Mouse (Mus musculus) hindbrain, embryonic 15.5 days (tissue): ENCODE measurements around the gene Flvcr2. TPM values are rescaled to one million over a fixed set of nuclear protein-coding genes. Genes with fewer than 3 reads are reported as not detected.

Experiments used
- ATAC-seq: fragments of 200-750 bp; cut with Nextera tagmentation; 2 replicates; pipeline ENCODE4 v1.8.0; 2017; ENCODE audit warnings: low read depth, moderate number of reproducible peaks, moderate TSS enrichment; ENCODE audit not compliant: low FRiP score
- H3K27ac ChIP-seq: fragments of 300-500 bp; sonication (generic); replicated peaks from 2 replicates; pipeline ENCODE4 v1.5.1; 2015; ENCODE audit warnings: mild to moderate bottlenecking, inconsistent platforms
- H3K27me3 ChIP-seq: fragments of 300-500 bp; sonication (generic); 2 replicates; pipeline ENCODE4 v1.6.1; 2015; ENCODE audit warnings: control low read depth, inconsistent platforms
- H3K36me3 ChIP-seq: fragments of 300-500 bp; sonication (generic); 2 replicates; pipeline ENCODE4 v1.6.1; 2015; ENCODE audit warnings: control low read depth, inconsistent platforms
- H3K4me1 ChIP-seq: fragments of 300-500 bp; sonication (generic); replicated peaks from 2 replicates; pipeline ENCODE4 v1.6.1; 2015; ENCODE audit warnings: control low read depth, inconsistent platforms
- H3K4me2 ChIP-seq: fragments of 300-500 bp; sonication (generic); 2 replicates; pipeline ENCODE4 v1.6.1; 2015; ENCODE audit warnings: moderate library complexity, mild to moderate bottlenecking, inconsistent platforms
- H3K4me3 ChIP-seq: fragments of 300-500 bp; sonication (generic); 2 replicates; pipeline ENCODE4 v1.5.1; 2015; ENCODE audit warnings: mild to moderate bottlenecking, inconsistent platforms
- H3K9ac ChIP-seq: fragments of 300-500 bp; sonication (generic); 2 replicates; pipeline ENCODE4 v1.6.1; 2015; ENCODE audit warnings: inconsistent platforms
- H3K9me3 ChIP-seq: fragments of 300-500 bp; sonication (generic); 2 replicates; pipeline ENCODE4 v1.6.1; 2016; ENCODE audit warnings: control low read depth, inconsistent platforms
- WGBS: fragments of 180-500 bp; shearing (Covaris S2); methylation state at CpG from one replicate; pipeline ENCODE4 v1.1.7; 2015; 5-methylcytosine and 5-hydroxymethylcytosine counted together
- polyA plus RNA-seq: library from polyadenylated mRNA; unstranded; fragments of >200 nt; fragmentation: Nextera tagmentation; extraction: Ambion mirVana; gene quantifications from 2 replicates; pipeline ENCODE4 v1.2.1, GENCODE M21; 2015

The Flvcr2 gene
- polyA plus RNA-seq, 1 experiment from 2014 or later = 5.4 TPM

DNA sequence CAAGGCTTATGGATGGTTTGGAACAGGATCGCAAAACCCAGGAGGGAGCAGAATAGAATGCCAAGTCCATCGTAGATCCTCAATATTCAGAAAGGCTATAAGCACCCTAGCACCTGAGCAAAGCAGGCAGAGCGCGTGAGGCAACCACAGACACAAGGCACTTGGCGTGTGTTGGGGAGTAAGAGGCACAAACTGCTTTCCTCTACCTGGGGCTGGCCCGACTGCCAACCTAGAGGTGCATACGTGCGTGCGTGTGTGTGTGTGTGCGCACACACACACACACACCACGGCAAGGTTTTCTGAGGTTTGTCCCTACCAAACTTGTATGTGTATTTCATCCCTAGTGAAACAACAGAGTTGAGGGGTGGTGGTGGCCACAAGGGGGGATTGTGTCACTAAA, 38.9 kb upstream of the Flvcr2 start:
- Histone ChIP-seq H3K4me3 (no peak overlapping the region), H3K9ac (no peak overlapping the region), H3K4me2 (no peak overlapping the region), H3K27me3 (peaks cover 17% of the 10 kb centered on the region; the same call in 1 of the 2 replicates), H3K27ac (no peak overlapping the region), H3K36me3 (no peaks in the 10 kb centered on the region), H3K9me3 (no peaks in the 10 kb centered on the region), H3K4me1 (peaks cover 12% of the 10 kb centered on the region)
- ATAC-seq = no peak
- WGBS = 95% methylated on average over 11 of the region's 11 CpGs

DNA sequence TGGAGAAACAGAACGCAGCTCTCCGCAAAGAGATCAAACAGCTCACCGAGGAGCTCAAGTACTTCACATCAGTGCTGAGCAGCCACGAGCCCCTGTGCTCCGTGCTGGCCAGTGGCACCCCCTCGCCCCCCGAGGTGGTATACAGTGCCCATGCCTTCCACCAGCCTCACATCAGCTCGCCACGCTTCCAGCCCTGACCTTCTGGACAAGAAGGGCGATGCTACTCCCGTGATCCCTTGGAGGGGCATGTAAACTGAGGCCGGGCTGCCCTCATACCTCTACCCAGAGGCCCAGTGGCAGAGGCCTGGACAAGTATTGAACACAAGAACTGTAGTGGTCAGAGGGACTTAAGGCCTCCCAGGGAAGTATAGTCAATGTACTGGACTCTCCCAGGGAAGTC, 37.8 kb upstream of the Flvcr2 start:
- Histone ChIP-seq H3K4me3 (no peak overlapping the region), H3K9ac (no peak overlapping the region), H3K9me3 (no peaks in the 10 kb centered on the region), H3K4me1 (peaks cover 12% of the 10 kb centered on the region), H3K4me2 (no peak overlapping the region), H3K27me3 (peaks cover 17% of the 10 kb centered on the region; the same call in 1 of the 2 replicates), H3K27ac (no peak overlapping the region), H3K36me3 (no peaks in the 10 kb centered on the region)
- 85% methylated on average over 12 of the region's 12 CpGs for WGBS
- ATAC-seq = no peak

DNA sequence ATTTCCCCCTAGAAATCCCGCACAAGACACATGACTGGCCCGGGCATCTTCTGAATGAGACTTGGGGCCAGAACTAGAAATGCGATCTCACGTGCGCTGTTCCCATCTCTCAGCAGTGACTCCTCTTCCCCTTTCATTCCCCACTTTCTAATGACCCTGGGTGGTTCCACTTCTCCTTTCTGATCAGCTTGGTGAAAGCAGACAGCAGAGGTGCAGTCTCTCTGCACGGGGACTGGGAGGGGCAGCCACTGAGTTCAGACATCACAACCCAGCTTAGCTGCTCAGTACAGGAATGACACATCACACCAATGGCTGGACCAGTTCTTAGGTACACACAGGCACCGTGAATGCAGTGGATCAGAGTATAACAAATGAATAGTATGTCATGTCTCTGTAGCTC, 35.6 kb upstream of the Flvcr2 start:
- Histone ChIP-seq H3K9me3 (no peaks in the 10 kb centered on the region), H3K27me3 (peaks cover 4% of the 10 kb centered on the region; the same call in 1 of the 2 replicates), H3K4me2 (no peak overlapping the region), H3K36me3 (no peaks in the 10 kb centered on the region), H3K4me3 (no peak overlapping the region), H3K4me1 (peaks cover 4% of the 10 kb centered on the region), H3K27ac (no peak overlapping the region), H3K9ac (no peak overlapping the region)
- ATAC-seq = no peak
- WGBS = 86% methylated on average over 7 of the region's 7 CpGs

DNA sequence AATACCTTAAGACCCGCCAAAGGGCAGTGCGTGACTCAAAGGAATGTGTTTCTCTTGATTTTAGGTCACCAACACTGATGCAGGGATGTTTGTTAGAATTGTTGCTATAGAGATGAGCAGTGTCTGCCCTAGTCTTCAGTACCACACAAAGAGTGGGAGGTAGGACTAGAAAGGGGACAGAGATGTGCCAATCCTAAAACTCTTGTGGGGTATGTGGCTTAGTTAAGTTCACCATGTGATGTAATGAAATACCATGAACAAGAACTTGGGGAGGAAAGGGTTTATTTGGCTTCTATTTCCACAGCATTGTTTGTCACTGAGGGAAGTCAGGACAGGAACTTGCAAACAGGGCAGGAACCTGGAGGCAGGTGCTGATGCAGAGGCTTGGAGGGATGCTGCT, 33.8 kb upstream of the Flvcr2 start:
- Histone ChIP-seq H3K9me3 (no peaks in the 10 kb centered on the region), H3K4me2 (no peak overlapping the region), H3K27ac (no peak overlapping the region), H3K27me3 (no peaks in the 10 kb centered on the region), H3K4me1 (no peaks in the 10 kb centered on the region), H3K36me3 (no peaks in the 10 kb centered on the region), H3K4me3 (no peak overlapping the region), H3K9ac (no peak overlapping the region)
- ATAC-seq = no peak
- WGBS = 85% methylated on average over 2 of the region's 2 CpGs

DNA sequence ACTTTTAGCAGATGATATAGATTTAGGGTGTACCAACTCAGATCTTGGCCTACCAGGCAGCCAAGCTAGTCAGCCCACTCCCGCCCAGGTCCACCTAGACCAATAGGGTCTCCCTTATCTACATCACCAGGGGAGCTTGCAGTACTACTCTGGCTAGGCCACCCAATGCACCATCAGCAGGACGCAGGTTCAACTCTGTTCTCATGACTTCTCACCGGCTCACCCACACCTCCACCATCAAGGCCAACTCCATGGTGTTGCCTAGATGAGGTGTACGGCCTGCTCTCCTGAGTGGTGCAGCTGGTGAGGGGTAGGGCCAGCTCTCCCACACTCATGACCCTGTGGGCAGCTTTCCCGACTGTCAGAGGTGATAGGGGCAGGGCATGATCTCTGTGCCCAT, 32.2 kb upstream of the Flvcr2 start:
- H3K27me3 ChIP-seq = no peaks in the 10 kb centered on the region
- no peaks in the 10 kb centered on the region for H3K36me3 ChIP-seq
- no peaks in the 10 kb centered on the region for H3K9me3 ChIP-seq
- no peak overlapping the region for H3K9ac ChIP-seq
- ATAC-seq = no peak
- no peaks in the 10 kb centered on the region for H3K4me1 ChIP-seq
- no peak overlapping the region for H3K4me2 ChIP-seq
- 95% methylated on average over 5 of the region's 5 CpGs for WGBS
- H3K4me3 ChIP-seq = no peak overlapping the region
- no peak overlapping the region for H3K27ac ChIP-seq

DNA sequence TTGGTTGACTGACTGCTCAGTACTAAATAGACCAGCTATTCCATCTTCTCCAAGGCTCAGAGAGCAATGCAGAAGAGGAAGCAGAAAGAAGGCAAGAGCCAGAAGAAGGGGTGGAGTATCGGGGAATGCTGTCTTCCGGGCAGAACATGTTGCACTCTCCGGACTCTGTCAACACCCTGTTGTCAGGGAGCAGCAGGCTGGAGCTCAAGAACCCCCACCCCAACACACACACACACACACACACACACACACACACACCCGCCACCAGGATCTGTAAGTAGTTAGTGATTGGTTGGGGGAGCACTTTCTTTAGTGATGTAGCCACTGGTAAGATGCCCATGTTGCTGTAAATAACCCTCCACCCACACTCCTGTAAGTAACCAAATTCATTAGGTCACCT, 21.0 kb upstream of the Flvcr2 start:
- ATAC-seq = no peak
- Histone ChIP-seq H3K9ac (no peak overlapping the region), H3K4me3 (no peak overlapping the region), H3K4me2 (no peak overlapping the region), H3K27ac (no peak overlapping the region), H3K36me3 (no peaks in the 10 kb centered on the region), H3K9me3 (no peaks in the 10 kb centered on the region), H3K27me3 (no peaks in the 10 kb centered on the region), H3K4me1 (no peaks in the 10 kb centered on the region)
- 87% methylated on average over 4 of the region's 4 CpGs for WGBS

DNA sequence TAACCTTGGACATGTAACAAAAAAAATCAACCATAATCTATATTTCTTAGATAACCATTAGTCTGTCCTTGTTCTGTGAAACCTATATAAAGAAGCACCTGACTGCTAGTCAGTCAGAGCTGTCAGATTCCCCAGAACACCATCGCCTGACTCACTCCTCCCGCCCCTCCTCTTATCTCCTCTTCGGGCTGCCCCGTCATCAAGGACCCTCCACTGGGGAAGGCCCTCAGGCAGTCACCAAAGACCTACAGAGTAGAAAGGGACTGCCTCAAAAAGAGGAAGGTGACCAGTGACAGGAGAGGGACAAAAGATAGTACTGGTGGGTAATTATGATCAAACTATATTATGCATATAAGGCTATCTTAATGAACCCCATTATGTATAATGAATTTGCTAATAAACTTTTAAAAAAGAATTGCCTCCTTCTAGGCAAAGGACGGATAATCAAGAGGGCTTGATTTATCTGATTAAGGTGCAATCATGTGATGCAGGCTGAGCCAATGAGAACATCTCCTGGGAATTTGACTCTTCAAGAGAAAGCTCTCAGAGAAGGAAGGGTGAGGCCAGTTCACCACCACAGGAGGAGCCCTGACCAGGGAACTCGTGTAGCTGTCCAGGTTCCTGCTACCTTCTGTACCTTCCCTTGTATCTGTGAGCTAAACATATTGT, 19.5 kb upstream of the Flvcr2 start:
- Histone ChIP-seq H3K4me3 (no peak overlapping the region), H3K36me3 (no peaks in the 10 kb centered on the region), H3K27me3 (no peaks in the 10 kb centered on the region), H3K9ac (no peak overlapping the region), H3K27ac (no peak overlapping the region), H3K4me1 (no peaks in the 10 kb centered on the region), H3K9me3 (no peaks in the 10 kb centered on the region), H3K4me2 (no peak overlapping the region)
- 80% methylated on average over 6 of the region's 6 CpGs for WGBS
- no peak for ATAC-seq

DNA sequence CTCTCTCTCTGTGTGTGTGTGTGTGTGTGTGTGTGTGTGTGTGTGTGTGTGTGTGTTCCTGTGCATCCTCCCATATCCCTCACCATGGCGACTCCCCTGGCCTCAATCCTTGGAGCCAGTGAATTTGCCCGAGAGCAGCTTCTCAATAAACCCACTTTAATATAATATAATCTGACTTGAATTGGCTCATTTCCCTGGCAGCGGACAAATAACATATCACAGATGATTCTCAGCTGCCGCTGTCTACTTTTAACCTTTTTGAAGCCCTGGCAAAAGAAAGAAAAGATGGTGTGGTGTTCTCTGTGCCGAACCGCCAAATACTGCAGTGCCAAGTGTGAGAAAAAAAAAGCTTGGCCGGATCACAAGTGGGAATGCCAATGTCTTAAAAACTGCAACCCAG, 18.2 kb upstream of the Flvcr2 start:
- no peak overlapping the region for H3K4me2 ChIP-seq
- H3K9me3 ChIP-seq = no peaks in the 10 kb centered on the region
- H3K27me3 ChIP-seq = no peaks in the 10 kb centered on the region
- no peaks in the 10 kb centered on the region for H3K4me1 ChIP-seq
- 65% methylated on average over 7 of the region's 7 CpGs for WGBS
- no peaks in the 10 kb centered on the region for H3K36me3 ChIP-seq
- H3K4me3 ChIP-seq = no peak overlapping the region
- H3K9ac ChIP-seq = no peak overlapping the region
- no peak overlapping the region for H3K27ac ChIP-seq
- no peak for ATAC-seq

DNA sequence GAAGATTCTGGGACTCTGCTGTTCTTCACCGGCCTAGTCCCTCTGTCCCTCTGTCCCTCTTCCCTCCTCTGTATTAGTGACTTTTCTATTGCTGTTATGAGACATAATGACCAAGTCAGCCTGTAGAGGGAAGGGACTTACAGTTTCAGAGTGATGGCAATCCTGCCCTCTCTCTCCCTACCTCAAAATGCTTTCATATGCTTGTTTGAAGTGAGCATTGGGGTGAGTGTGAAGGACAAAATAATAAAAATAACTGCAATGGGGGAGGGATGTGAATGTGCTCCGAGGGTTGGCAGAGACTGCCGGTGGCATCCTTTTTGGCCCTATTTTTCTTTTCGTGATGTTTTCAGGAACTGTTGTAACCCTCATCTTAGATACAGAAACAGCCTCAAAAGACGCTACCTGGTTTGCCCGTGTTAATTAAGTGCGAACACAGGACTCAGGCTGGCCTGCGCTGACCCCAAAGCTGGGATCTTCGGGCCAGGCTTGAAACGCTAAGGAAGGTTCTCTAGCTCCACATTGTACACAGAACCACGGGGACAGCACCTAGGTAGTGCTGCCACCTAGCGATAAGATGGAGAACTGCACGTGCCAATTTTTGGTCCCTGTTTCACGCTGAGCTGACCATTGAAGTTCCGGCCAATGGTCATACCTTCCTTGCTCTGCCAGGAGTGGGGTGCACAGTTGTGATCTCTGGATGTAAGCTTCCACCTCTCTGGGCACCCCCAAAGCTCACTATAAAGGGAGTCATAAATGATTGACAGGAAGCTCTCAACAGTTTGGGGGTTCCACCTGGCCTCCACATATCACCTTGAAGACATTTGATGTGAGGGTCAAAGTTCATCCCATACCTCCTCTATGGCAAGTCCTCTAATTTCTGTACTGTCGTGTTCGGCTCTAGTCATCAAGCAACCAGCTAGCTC, 17.1 kb upstream of the Flvcr2 start:
- Histone ChIP-seq H3K9me3 (no peaks in the 10 kb centered on the region), H3K36me3 (no peaks in the 10 kb centered on the region), H3K27ac (no peak overlapping the region), H3K4me3 (no peak overlapping the region), H3K27me3 (no peaks in the 10 kb centered on the region), H3K4me1 (no peaks in the 10 kb centered on the region), H3K9ac (no peak overlapping the region), H3K4me2 (no peak overlapping the region)
- ATAC-seq = no peak
- WGBS = 38% methylated on average over 17 of the region's 17 CpGs

DNA sequence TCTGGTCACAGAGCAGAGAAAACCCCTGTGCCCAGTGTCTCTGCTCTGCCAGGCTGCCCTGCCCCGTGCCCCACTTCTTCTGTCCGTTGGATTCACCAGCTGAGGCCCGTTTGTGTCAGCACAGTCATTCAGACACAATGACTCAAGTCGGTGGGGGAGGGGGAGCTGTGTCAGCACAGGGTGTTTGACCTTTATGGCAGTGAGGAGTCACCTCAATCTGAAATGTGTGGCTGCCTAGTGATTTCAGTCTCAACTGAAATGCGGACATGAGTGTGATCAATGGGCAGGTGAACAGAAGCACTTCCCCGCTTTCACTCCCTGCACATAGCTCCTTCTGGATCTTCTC, 16.4 kb upstream of the Flvcr2 start:
- Histone ChIP-seq H3K4me1 (no peaks in the 10 kb centered on the region), H3K9ac (no peak overlapping the region), H3K4me3 (no peak overlapping the region), H3K9me3 (no peaks in the 10 kb centered on the region), H3K27me3 (no peaks in the 10 kb centered on the region), H3K4me2 (no peak overlapping the region), H3K36me3 (no peaks in the 10 kb centered on the region), H3K27ac (no peak overlapping the region)
- 76% methylated on average over 6 of the region's 6 CpGs for WGBS
- ATAC-seq = no peak

DNA sequence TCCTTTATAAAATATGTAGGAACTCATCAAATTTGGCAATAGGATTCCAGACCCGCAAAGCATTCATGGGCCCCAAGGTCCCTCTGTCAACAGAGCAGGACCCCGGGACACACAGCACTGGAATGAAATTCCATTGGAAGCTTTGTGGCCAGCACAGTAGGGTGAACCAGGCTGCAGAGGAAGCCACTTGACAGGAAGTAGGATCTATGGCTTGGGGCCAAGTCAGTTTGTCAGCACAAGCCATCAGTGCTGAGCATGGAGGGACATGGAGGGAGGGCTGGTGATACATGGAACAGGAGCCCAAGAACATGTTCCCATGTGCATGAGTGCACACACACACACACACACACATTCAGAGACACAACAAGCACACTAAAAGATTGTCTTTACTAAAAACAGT, 10.1 kb upstream of the Flvcr2 start:
- WGBS = 87% methylated on average over 2 of the region's 2 CpGs

DNA sequence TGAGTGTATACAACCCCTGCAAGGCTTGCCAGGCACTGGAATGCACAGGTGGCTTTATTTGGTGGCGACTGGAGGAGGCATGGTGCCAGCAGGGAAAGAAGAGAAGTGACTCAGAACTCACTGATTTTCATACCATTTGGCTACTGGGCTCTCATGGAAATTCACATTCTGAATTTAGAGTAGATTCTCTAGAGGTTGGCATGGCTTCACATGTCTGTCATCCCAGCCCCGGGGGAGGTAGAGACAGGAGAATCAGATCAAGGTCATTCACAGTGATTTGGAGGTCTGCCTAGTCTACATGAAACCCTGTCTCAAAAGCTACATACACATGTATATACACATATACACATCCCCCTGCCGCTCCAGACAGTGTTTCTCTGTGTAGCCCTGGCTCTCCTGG, 9.4 kb upstream of the Flvcr2 start:
- ATAC-seq = no peak
- Histone ChIP-seq H3K27me3 (no peaks in the 10 kb centered on the region), H3K27ac (no peak overlapping the region), H3K9ac (no peak overlapping the region), H3K36me3 (no peaks in the 10 kb centered on the region), H3K4me3 (no peak overlapping the region), H3K9me3 (no peaks in the 10 kb centered on the region), H3K4me1 (no peaks in the 10 kb centered on the region), H3K4me2 (no peak overlapping the region)
- WGBS = 79% methylated on average over 3 of the region's 3 CpGs

More for the DNA sequence above, 10.1 kb upstream of the Flvcr2 start:
- no peak for ATAC-seq
- no peaks in the 10 kb centered on the region for H3K4me1 ChIP-seq
- H3K4me2 ChIP-seq = no peak overlapping the region
- no peaks in the 10 kb centered on the region for H3K27me3 ChIP-seq
- no peaks in the 10 kb centered on the region for H3K9me3 ChIP-seq
- no peak overlapping the region for H3K4me3 ChIP-seq
- H3K36me3 ChIP-seq = no peaks in the 10 kb centered on the region
- H3K27ac ChIP-seq = no peak overlapping the region
- no peak overlapping the region for H3K9ac ChIP-seq
